Comparison of ENCODE assay signal across 8 mouse cellular contexts in the genomic region with DNA sequence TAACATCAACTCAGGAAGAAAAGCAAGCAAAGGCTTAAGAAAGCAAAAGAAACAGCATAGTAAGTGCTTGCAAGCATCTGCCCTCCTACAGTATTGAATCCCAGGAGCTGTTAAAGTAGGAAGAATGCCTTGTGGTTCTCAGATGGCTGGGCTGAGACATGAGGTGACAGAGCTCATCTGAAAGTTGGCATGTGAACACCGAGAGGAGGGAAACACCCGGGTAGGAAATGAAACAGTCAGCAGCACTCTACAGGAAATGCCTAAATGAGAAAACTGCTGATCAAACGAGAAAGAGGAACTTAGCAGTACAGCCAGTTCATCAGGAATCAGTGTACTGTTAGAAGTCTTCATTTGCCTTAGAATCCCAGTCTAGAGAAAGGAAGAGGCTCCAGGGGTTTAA.
DNase-seq lines count a peak whose midpoint lies in the region; ATAC-seq and TF ChIP-seq lines count a peak whose summit lies in the region.

No protein-coding gene starts in this region.

- WGBS in midbrain, embryonic 16.5 days: 64% methylated on average over 3 of the region's 3 CpGs
- WGBS in midbrain, embryonic 10.5 days: 74% methylated on average over 3 of the region's 3 CpGs

- intact Hi-C loops in heart, postnatal 10 days (cut with DNase I): no loop called here

- no peaks in the 10 kb centered on the region for H3K36me3 ChIP-seq in midbrain, embryonic 16.5 days (ENCODE audit: control insufficient read depth, insufficient read depth, low read length)
- H3K36me3 ChIP-seq in midbrain, embryonic 10.5 days: no peaks in the 10 kb centered on the region

- H3K9ac ChIP-seq in midbrain, embryonic 16.5 days (ENCODE audit: low read depth, low read length): no peak overlapping the region

- H3K4me1 ChIP-seq in midbrain, embryonic 16.5 days (ENCODE audit: control insufficient read depth, insufficient read depth, low read length): peaks cover 12% of the 10 kb centered on the region
- H3K4me1 ChIP-seq in midbrain, embryonic 10.5 days: no peaks in the 10 kb centered on the region

- H3K4me3 ChIP-seq in midbrain, embryonic 16.5 days (ENCODE audit: low read depth, low read length): no peak overlapping the region
- H3K4me3 ChIP-seq in midbrain, embryonic 10.5 days: no peak overlapping the region

- DNase-seq in left cerebral cortex, adult 11 months (ENCODE audit: low spot score): peak; percentile 14
- no peak for DNase-seq in left cerebral cortex, adult 9 months (ENCODE audit: low spot score in 2 of 2)
- DNase-seq in brain, embryonic 14.5 days (ENCODE audit: low read depth): peak; percentile 22
- peak; percentile 24 to 34 for DNase-seq in heart, postnatal 10 days
- peak; percentile 14 to 58 for DNase-seq in natural killer cell, adult 2 months (ENCODE audit: low spot score in 2 of 2)
- DNase-seq in embryo, embryonic 11 days: no peak
- DNase-seq in midbrain, embryonic 10.5 days (ENCODE audit: low spot score): no peak

- ATAC-seq in midbrain, embryonic 16.5 days: no peak

- no peak overlapping the region for H3K27ac ChIP-seq in midbrain, embryonic 16.5 days (ENCODE audit: low read length)
- H3K27ac ChIP-seq in midbrain, embryonic 10.5 days (replicated peaks): no peak overlapping the region

- no peak for TF ChIP-seq POLR2A in brain, embryonic 14.5 days (IDR thresholded peaks at IDR 0.05; ENCODE audit: borderline replicate concordance, extremely low read depth, insufficient read depth, insufficient read length, poor library complexity, severe bottlenecking)

- H3K27me3 ChIP-seq in midbrain, embryonic 16.5 days (ENCODE audit: control insufficient read depth, insufficient read depth, low read depth, low read length): no peaks in the 10 kb centered on the region
- H3K27me3 ChIP-seq in midbrain, embryonic 10.5 days (ENCODE audit: low read depth, poor library complexity, severe bottlenecking): no peaks in the 10 kb centered on the region

- no peak for TF ChIP-seq CTCF in brain, embryonic 14.5 days (IDR thresholded peaks at IDR 0.05; ENCODE audit: borderline replicate concordance, extremely low read depth, insufficient read depth, insufficient read length)

- no peaks in the 10 kb centered on the region for H3K9me3 ChIP-seq in midbrain, embryonic 16.5 days (replicated peaks; ENCODE audit: control insufficient read depth, low read length, poor library complexity, severe bottlenecking)
- no peaks in the 10 kb centered on the region for H3K9me3 ChIP-seq in midbrain, embryonic 10.5 days (replicated peaks)

- no peak overlapping the region for H3K4me2 ChIP-seq in midbrain, embryonic 16.5 days (ENCODE audit: low read length)

Comparison
In these comparisons a context has a peak if more than half of its experiments do, and no peak if none do; other contexts are left out.
1. DNase-seq: peak in left cerebral cortex, adult 11 months (single experiment), brain, embryonic 14.5 days (single experiment), heart, postnatal 10 days (2 of 2) and natural killer cell, adult 2 months (2 of 2); none in left cerebral cortex, adult 9 months (0 of 2), embryo, embryonic 11 days (single experiment) and midbrain, embryonic 10.5 days (single experiment).